Comparison of ENCODE assay signal across 8 mouse cellular contexts in genomic region chr5:111724713-111725112, GRCm38 (mm10). TPM values are rescaled to one million over a fixed set of nuclear protein-coding genes. Genes with fewer than 3 reads are reported as not detected.
A peak's percentile ranks its signal among the peaks of the same experiment; 100 is the strongest.
DNase-seq lines count a peak whose midpoint lies in the region; ATAC-seq lines count a peak whose summit lies in the region.

No protein-coding gene starts in this region.

- H3K36me3 ChIP-seq in kidney, embryonic 15.5 days = no peaks in the 10 kb centered on the region
- H3K36me3 ChIP-seq in hindbrain, embryonic 12.5 days = no peaks in the 10 kb centered on the region
- no peaks in the 10 kb centered on the region for H3K36me3 ChIP-seq in neural tube, embryonic 15.5 days

- 0 out of 2 replicates have a peak, but pooled peaks cover 6% of the 10 kb centered on the region for H3K9me3 ChIP-seq in kidney, embryonic 15.5 days (replicated peaks)
- 0 out of 2 replicates have a peak, but pooled peaks cover 6% of the 10 kb centered on the region for H3K9me3 ChIP-seq in hindbrain, embryonic 12.5 days (replicated peaks)
- no peaks in the 10 kb centered on the region for H3K9me3 ChIP-seq in neural tube, embryonic 15.5 days (replicated peaks)

- 43% methylated on average over 10 of the region's 10 CpGs for WGBS in kidney, embryonic 15.5 days
- 35% methylated on average over 10 of the region's 10 CpGs for WGBS in hindbrain, embryonic 12.5 days
- 20% methylated on average over 10 of the region's 10 CpGs for WGBS in neural tube, embryonic 15.5 days

- H3K27ac ChIP-seq in kidney, embryonic 15.5 days = no peak overlapping the region
- peak overlapping the region; percentile 85 for H3K27ac ChIP-seq in hindbrain, embryonic 12.5 days
- peak overlapping the region; percentile 78 for H3K27ac ChIP-seq in neural tube, embryonic 15.5 days (replicated peaks)

- DNase-seq in kidney, postnatal 14 days = no peak
- DNase-seq in cerebellum, postnatal 25 days = peak; percentile 40 to 64
- DNase-seq in spleen, postnatal 4 days (ENCODE audit: low spot score in 2 of 2) = no peak
- no peak for DNase-seq in kidney, postnatal 25 days

- no peak overlapping the region for H3K4me3 ChIP-seq in kidney, embryonic 15.5 days (replicated peaks)
- H3K4me3 ChIP-seq in hindbrain, embryonic 12.5 days = no peak overlapping the region
- H3K4me3 ChIP-seq in neural tube, embryonic 15.5 days (replicated peaks) = no peak overlapping the region

- H3K4me2 ChIP-seq in kidney, embryonic 15.5 days = no peak overlapping the region
- no peak overlapping the region for H3K4me2 ChIP-seq in hindbrain, embryonic 12.5 days (replicated peaks)
- peak overlapping the region; percentile 41 for H3K4me2 ChIP-seq in neural tube, embryonic 15.5 days

- H3K9ac ChIP-seq in kidney, embryonic 15.5 days = no peak overlapping the region
- no peak overlapping the region for H3K9ac ChIP-seq in hindbrain, embryonic 12.5 days
- H3K9ac ChIP-seq in neural tube, embryonic 15.5 days (replicated peaks) = no peak overlapping the region

- peaks cover 53% of the 10 kb centered on the region for H3K27me3 ChIP-seq in kidney, embryonic 15.5 days
- no peaks in the 10 kb centered on the region for H3K27me3 ChIP-seq in hindbrain, embryonic 12.5 days
- H3K27me3 ChIP-seq in neural tube, embryonic 15.5 days (replicated peaks) = peaks cover 6% of the 10 kb centered on the region; the same call in 1 of the 2 replicates

- ATAC-seq in kidney, embryonic 15.5 days (replicated peaks; ENCODE audit: low FRiP score) = 0 out of 2 replicates have a peak, but pooled peaks have one; percentile 40
- ATAC-seq in hindbrain, embryonic 12.5 days (ENCODE audit: low FRiP score) = peak; percentile 85
- peak; percentile 81 for ATAC-seq in neural tube, embryonic 15.5 days (ENCODE audit: low FRiP score)
- no peak for ATAC-seq in megakaryocyte, adult 5-6 weeks (ENCODE audit: poor library complexity, severe bottlenecking)

- peaks cover 14% of the 10 kb centered on the region for H3K4me1 ChIP-seq in kidney, embryonic 15.5 days
- H3K4me1 ChIP-seq in hindbrain, embryonic 12.5 days = peaks cover 32% of the 10 kb centered on the region
- peaks cover 28% of the 10 kb centered on the region for H3K4me1 ChIP-seq in neural tube, embryonic 15.5 days

RNA-seq across cellular contexts. Expression of gene Gm26897, which starts 9.0 kb away (rescaled TPM):
- polyA plus RNA-seq in kidney, embryonic 15.5 days (2015; fragmentation: Nextera tagmentation; extraction: Ambion mirVana) = not detected in 2 replicates
- polyA plus RNA-seq in hindbrain, embryonic 12.5 days (2016; fragmentation: Nextera tagmentation; extraction: Ambion mirVana) = not detected in 2 replicates
- polyA plus RNA-seq in neural tube, embryonic 15.5 days (2015; fragmentation: Nextera tagmentation; extraction: Ambion mirVana) = not detected in 2 replicates
- not detected in 2 replicates for total RNA-seq in megakaryocyte, adult 5-6 weeks (2015)
- not detected in 2 replicates for total RNA-seq in megakaryocyte, adult 5-6 weeks (2017)

Comparison
In these comparisons a context has a peak if more than half of its experiments do, and no peak if none do; other contexts are left out.
1. DNase-seq: peak in cerebellum, postnatal 25 days (2 of 2); none in kidney, postnatal 14 days (single experiment), spleen, postnatal 4 days (0 of 2) and kidney, postnatal 25 days (0 of 2).